Mouse (Mus musculus) adrenal gland, adult 18-20 months (tissue): ENCODE measurements around the gene Msl2. TPM values are rescaled to one million over a fixed set of nuclear protein-coding genes. Genes with fewer than 3 reads are reported as not detected.
A peak's percentile ranks its signal among the peaks of the same experiment; 100 is the strongest.

Experiments
- DNase-seq, 2 experiments: peaks; one replicate each; pipeline ENCODE4 v3.0.0; 2021 to 2022; ENCODE audit warnings: low spot score in 2 of 2
- total RNA-seq, 2 experiments: library from RNA; stranded (reverse); gene quantifications; 1 replicate in 1 of 2; 2 replicates in 1 of 2; pipeline ENCODE4 v1.2.3; 2021

Msl2 gene
- total RNA-seq, 2 experiments from 2014 or later = 44.3 to 52.1 TPM

- peak; percentile 83 to 87 for DNase-seq
Observed at GRCm38 (mm10) chr9:101074332-101075021, 576 bp downstream of the Msl2 start.

GRCm38 (mm10) chr9:101075091-101075581 lies 1.2 kb downstream of the Msl2 start:
- peak; percentile 24 to 34 for DNase-seq

GRCm38 (mm10) chr9:101075694-101076093 lies 1.8 kb downstream of the Msl2 start:
- DNase-seq = no peak

- peak in 1 of 2 experiments; percentile 48 for DNase-seq
Observed at GRCm38 (mm10) chr9:101076095-101076875, 2.4 kb downstream of the Msl2 start.

GRCm38 (mm10) chr9:101077486-101077885 lies 3.6 kb downstream of the Msl2 start:
- DNase-seq = no peak

- no peak for DNase-seq
Observed at GRCm38 (mm10) chr9:101078579-101078978, 4.7 kb downstream of the Msl2 start.

GRCm38 (mm10) chr9:101080046-101080685 lies 6.3 kb downstream of the Msl2 start:
- no peak for DNase-seq

GRCm38 (mm10) chr9:101083728-101084127 lies 9.8 kb downstream of the Msl2 start:
- DNase-seq = no peak

- no peak for DNase-seq
Observed at GRCm38 (mm10) chr9:101095425-101095824, 21.5 kb downstream of the Msl2 start.

- no peak for DNase-seq
Observed at GRCm38 (mm10) chr9:101096461-101096860, 22.6 kb downstream of the Msl2 start.

- DNase-seq = no peak
Observed at GRCm38 (mm10) chr9:101097542-101097941, 23.6 kb downstream of the Msl2 start.

- no peak for DNase-seq
Observed at GRCm38 (mm10) chr9:101099445-101099844, 25.5 kb downstream of the Msl2 start.

GRCm38 (mm10) chr9:101100163-101100562 lies 26.3 kb downstream of the Msl2 start:
- no peak for DNase-seq

- no peak for DNase-seq
Observed at GRCm38 (mm10) chr9:101101547-101101946, 27.6 kb downstream of the Msl2 start.

- no peak for DNase-seq
Observed at GRCm38 (mm10) chr9:101102288-101102687, 28.4 kb downstream of the Msl2 start.

GRCm38 (mm10) chr9:101104931-101105330 lies 31.0 kb downstream of the Msl2 start:
- DNase-seq = no peak

GRCm38 (mm10) chr9:101105735-101106134 lies 31.8 kb downstream of the Msl2 start:
- DNase-seq = no peak

- DNase-seq = no peak
Observed at GRCm38 (mm10) chr9:101107386-101107785, 33.5 kb downstream of the Msl2 start.

GRCm38 (mm10) chr9:101110013-101110412 lies 36.1 kb downstream of the Msl2 start:
- DNase-seq = peak in 1 of 2 experiments; percentile 16

- no peak for DNase-seq
Observed at GRCm38 (mm10) chr9:101113317-101113716, 39.4 kb downstream of the Msl2 start.

GRCm38 (mm10) chr9:101114182-101114884 lies 40.4 kb downstream of the Msl2 start:
- DNase-seq = no peak
